Mouse (Mus musculus): ENCODE results near the gene Zkscan6. TPM values are rescaled to one million over a fixed set of nuclear protein-coding genes. Genes with fewer than 3 reads are reported as not detected.
A peak's percentile ranks its signal among the peaks of the same experiment; 100 is the strongest.

Gene Zkscan6
- 12.5 and 13.3 TPM in 2 replicates for polyA plus RNA-seq (2015; fragmentation: Nextera tagmentation; extraction: Ambion mirVana)

DNA sequence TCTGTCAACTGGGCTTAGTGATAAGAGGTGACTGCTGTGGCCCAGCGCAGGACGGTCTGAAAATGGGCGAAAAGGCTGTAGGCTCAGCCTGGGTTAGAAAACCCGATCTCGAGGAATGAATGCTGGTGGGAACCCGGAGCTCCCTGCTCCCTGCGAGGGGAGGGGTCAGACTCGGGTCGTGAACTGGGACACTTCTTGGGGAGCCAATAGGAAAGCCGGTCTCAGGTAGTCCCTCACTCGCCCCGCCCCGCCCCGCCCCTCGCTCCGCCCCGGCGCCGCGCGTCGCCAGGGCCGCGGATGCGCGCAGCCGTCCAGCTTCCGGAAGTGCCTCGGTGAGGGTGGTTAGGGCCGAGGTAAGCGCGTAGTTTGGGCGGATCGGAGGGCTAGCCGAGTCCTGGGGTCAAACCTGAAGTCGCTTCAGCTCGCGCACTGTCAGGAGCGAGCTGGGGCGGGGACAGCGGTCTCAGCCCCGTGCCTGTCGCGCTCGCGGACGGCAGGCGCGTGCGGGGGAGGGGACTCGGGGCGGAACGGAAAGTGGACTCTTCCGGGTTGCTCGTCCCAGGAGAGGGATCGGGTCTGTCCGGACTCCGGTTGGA, at the start of gene Zkscan6:
Gene Zkscan6, plus strand, starts transcription at position 267 of the 596 bp plus-strand sequence.
- Histone ChIP-seq H3K36me3 (ENCODE audit: insufficient read depth, low read length) (no peaks in the 10 kb centered on the region), H3K4me2 (replicated peaks; ENCODE audit: low read depth, low read length) (peak within 1 kb of the TSS; percentile 86), H3K4me1 (ENCODE audit: insufficient read depth, low read depth, low read length) (no peaks in the 10 kb centered on the region; the same call in 1 of the 2 replicates), H3K9me3 (ENCODE audit: low read length) (no peaks in the 10 kb centered on the region), H3K27ac (ENCODE audit: low read length) (peak within 1 kb of the TSS; percentile 86), H3K9ac (replicated peaks; ENCODE audit: low read depth) (peak within 1 kb of the TSS; percentile 85), H3K27me3 (replicated peaks; ENCODE audit: insufficient read depth, low read length) (no peaks in the 10 kb centered on the region), H3K4me3 (ENCODE audit: low read depth, low read length) (peak within 1 kb of the TSS; percentile 88)
- under 1% methylated on average over 57 of the region's 58 CpGs for WGBS
- TF ChIP-seq EP300 (IDR thresholded peaks at IDR 0.05) (no peak), CTCF (IDR thresholded peaks at IDR 0.05) (no peak)
- DNase-seq (ENCODE audit: low spot score) (peak; percentile 97), ATAC-seq (peak; percentile 99)

DNA sequence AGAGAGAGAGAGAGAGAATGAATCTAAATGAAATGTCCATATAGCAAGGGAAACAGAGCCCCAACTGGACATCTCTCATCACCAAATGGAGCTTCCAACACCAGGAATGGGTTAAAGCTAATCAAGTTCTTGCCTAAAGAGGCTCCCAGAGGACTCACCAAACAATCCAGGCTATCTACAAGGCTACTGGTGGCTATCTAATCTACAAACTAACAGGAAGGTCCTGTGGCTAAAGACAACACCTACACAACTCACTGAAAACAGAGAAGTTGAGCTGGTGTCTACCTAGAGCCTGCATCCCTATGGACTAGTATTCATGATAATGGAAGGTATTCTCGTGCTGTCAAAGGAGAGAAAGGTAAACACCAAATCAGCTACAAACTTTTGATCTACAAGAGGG, 47.6 kb upstream of the Zkscan6 start:
- DNase-seq (ENCODE audit: low spot score) (no peak), ATAC-seq (no peak)
- Histone ChIP-seq H3K4me3 (ENCODE audit: low read depth, low read length) (no peak overlapping the region), H3K27ac (ENCODE audit: low read length) (no peak overlapping the region), H3K4me1 (ENCODE audit: insufficient read depth, low read depth, low read length) (no peaks in the 10 kb centered on the region), H3K4me2 (replicated peaks; ENCODE audit: low read depth, low read length) (no peak overlapping the region), H3K27me3 (replicated peaks; ENCODE audit: insufficient read depth, low read length) (no peaks in the 10 kb centered on the region), H3K9me3 (ENCODE audit: low read length) (no peaks in the 10 kb centered on the region), H3K36me3 (ENCODE audit: insufficient read depth, low read length) (no peaks in the 10 kb centered on the region), H3K9ac (replicated peaks; ENCODE audit: low read depth) (no peak overlapping the region)
- TF ChIP-seq EP300 (IDR thresholded peaks at IDR 0.05) (no peak), CTCF (IDR thresholded peaks at IDR 0.05) (no peak)
- 84% methylated on average over 1 of the region's 1 CpGs for WGBS

DNA sequence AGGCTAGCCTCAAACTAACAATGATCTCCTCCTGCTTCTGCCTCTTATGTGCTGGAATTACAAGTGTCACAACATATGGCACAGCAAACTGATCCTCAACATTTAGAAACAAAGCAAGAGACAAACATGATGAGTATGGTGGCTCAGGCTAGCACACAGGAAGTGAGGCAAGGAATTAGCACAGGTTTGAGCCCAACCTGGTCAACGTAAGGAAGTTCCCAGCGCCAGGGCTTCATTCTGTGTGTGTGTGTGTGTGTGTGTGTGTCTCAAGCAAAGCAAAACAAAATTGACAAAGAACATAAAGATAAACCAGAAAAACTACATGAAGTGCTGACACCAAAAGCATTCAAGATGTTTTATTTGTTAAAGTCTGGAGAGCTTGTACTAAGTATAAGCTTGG, 46.1 kb upstream of the Zkscan6 start:
- 85% methylated on average over 2 of the region's 2 CpGs for WGBS
- no peaks in the 10 kb centered on the region for H3K9me3 ChIP-seq (ENCODE audit: low read length)
- ATAC-seq, result no peak

DNA sequence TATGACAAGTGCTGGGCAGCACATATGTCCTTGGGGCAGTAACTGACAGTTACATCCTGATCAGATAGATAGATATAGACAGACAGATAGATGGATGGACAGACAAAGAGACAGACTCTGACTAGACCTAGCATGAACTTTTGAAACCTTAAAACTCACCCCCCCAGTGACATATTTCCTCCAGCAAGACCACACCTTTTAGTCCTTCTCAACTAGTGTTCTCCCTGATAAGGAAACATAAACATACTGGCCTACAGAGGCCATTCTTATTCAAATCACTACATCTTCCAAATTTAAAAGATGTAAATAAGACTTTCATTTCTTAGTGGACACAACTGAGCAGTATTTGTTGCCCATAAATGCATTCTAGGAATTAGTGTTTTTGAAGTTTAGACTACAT, 38.5 kb upstream of the Zkscan6 start:
- peaks cover 5% of the 10 kb centered on the region; the same call in 1 of the 2 replicates for H3K4me1 ChIP-seq (ENCODE audit: insufficient read depth, low read depth, low read length)
- TF ChIP-seq EP300 (IDR thresholded peaks at IDR 0.05) (no peak), CTCF (IDR thresholded peaks at IDR 0.05) (no peak)
- H3K4me2 ChIP-seq (replicated peaks; ENCODE audit: low read depth, low read length), result no peak overlapping the region
- H3K36me3 ChIP-seq (ENCODE audit: insufficient read depth, low read length), result no peaks in the 10 kb centered on the region
- no peak overlapping the region for H3K4me3 ChIP-seq (ENCODE audit: low read depth, low read length)
- ATAC-seq (no peak), DNase-seq (ENCODE audit: low spot score) (no peak)
- H3K9me3 ChIP-seq (ENCODE audit: low read length), result no peaks in the 10 kb centered on the region
- no peaks in the 10 kb centered on the region for H3K27me3 ChIP-seq (replicated peaks; ENCODE audit: insufficient read depth, low read length)
- H3K9ac ChIP-seq (replicated peaks; ENCODE audit: low read depth), result no peak overlapping the region
- no peak overlapping the region for H3K27ac ChIP-seq (ENCODE audit: low read length)

More for the DNA sequence above, 46.1 kb upstream of the Zkscan6 start:
- no peaks in the 10 kb centered on the region for H3K27me3 ChIP-seq (replicated peaks; ENCODE audit: insufficient read depth, low read length)
- no peaks in the 10 kb centered on the region for H3K36me3 ChIP-seq (ENCODE audit: insufficient read depth, low read length)
- no peaks in the 10 kb centered on the region for H3K4me1 ChIP-seq (ENCODE audit: insufficient read depth, low read depth, low read length)
- TF ChIP-seq CTCF (IDR thresholded peaks at IDR 0.05) (no peak), EP300 (IDR thresholded peaks at IDR 0.05) (no peak)
- no peak overlapping the region for H3K27ac ChIP-seq (ENCODE audit: low read length)
- DNase-seq (ENCODE audit: low spot score), result no peak
- H3K9ac ChIP-seq (replicated peaks; ENCODE audit: low read depth), result no peak overlapping the region
- H3K4me3 ChIP-seq (ENCODE audit: low read depth, low read length), result no peak overlapping the region
- no peak overlapping the region for H3K4me2 ChIP-seq (replicated peaks; ENCODE audit: low read depth, low read length)

DNA sequence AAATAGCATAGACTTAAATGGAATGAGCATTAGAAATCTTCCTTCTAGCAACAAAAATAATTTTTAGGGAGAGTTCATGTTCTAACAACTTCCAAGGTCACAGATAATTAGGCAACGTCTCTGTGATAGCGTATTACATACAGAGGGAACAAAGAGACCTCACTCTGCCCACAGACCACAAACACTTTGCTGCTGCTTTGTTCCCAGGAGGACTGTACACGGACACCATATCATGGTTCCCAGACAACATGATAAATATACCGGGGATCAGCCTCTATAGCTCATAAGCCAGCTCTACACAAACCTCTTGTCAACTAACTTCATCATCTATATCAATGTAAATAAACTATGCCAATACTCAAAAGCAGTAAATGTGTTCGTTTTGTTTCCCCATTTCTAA, 37.0 kb upstream of the Zkscan6 start:
- WGBS, result 62% methylated on average over 5 of the region's 5 CpGs

DNA sequence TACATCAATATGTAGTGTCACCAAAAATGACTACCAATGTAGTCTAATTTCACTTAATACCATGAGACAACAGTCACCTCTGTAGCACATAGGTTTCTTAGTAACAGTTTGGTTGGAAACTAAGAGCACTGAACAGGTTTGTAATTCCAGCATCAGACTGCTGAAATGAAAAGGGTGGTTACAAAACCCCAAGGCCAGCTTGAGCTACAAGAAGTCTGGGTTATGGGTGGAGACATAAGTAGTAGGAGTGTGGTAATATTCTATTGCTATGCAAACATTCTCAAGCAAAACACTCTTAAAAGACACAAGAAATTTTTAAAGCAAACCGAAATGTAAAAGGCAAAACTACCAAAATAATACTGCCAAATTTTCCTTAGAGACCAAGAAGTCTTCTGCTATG, 35.4 kb upstream of the Zkscan6 start:
- Histone ChIP-seq H3K4me3 (ENCODE audit: low read depth, low read length) (no peak overlapping the region), H3K36me3 (ENCODE audit: insufficient read depth, low read length) (no peaks in the 10 kb centered on the region), H3K27ac (ENCODE audit: low read length) (no peak overlapping the region), H3K9ac (replicated peaks; ENCODE audit: low read depth) (no peak overlapping the region), H3K27me3 (replicated peaks; ENCODE audit: insufficient read depth, low read length) (no peaks in the 10 kb centered on the region), H3K9me3 (ENCODE audit: low read length) (no peaks in the 10 kb centered on the region), H3K4me2 (replicated peaks; ENCODE audit: low read depth, low read length) (no peak overlapping the region), H3K4me1 (ENCODE audit: insufficient read depth, low read depth, low read length) (peaks cover 5% of the 10 kb centered on the region; the same call in 1 of the 2 replicates)
- TF ChIP-seq EP300 (IDR thresholded peaks at IDR 0.05) (no peak), CTCF (IDR thresholded peaks at IDR 0.05) (no peak)
- ATAC-seq, result peak; percentile 50
- DNase-seq (ENCODE audit: low spot score), result peak; percentile 77
- 58% methylated on average over 1 of the region's 1 CpGs for WGBS

More for the DNA sequence above, 37.0 kb upstream of the Zkscan6 start:
- H3K9ac ChIP-seq (replicated peaks; ENCODE audit: low read depth), result no peak overlapping the region
- no peak overlapping the region for H3K27ac ChIP-seq (ENCODE audit: low read length)
- H3K4me2 ChIP-seq (replicated peaks; ENCODE audit: low read depth, low read length), result no peak overlapping the region
- H3K27me3 ChIP-seq (replicated peaks; ENCODE audit: insufficient read depth, low read length), result no peaks in the 10 kb centered on the region
- no peaks in the 10 kb centered on the region for H3K36me3 ChIP-seq (ENCODE audit: insufficient read depth, low read length)
- no peak for TF ChIP-seq EP300 (IDR thresholded peaks at IDR 0.05)
- TF ChIP-seq CTCF (IDR thresholded peaks at IDR 0.05), result no peak
- no peaks in the 10 kb centered on the region for H3K9me3 ChIP-seq (ENCODE audit: low read length)
- DNase-seq (ENCODE audit: low spot score), result no peak
- peaks cover 5% of the 10 kb centered on the region; the same call in 1 of the 2 replicates for H3K4me1 ChIP-seq (ENCODE audit: insufficient read depth, low read depth, low read length)
- no peak overlapping the region for H3K4me3 ChIP-seq (ENCODE audit: low read depth, low read length)
- ATAC-seq, result no peak

Data from lung, postnatal 0 days (tissue).